Mouse (Mus musculus): ENCODE measurements around the gene Abhd17b. TPM values are rescaled to one million over a fixed set of nuclear protein-coding genes. Genes with fewer than 3 reads are reported as not detected.

The Abhd17b gene
- polyA plus RNA-seq (2014; fragmentation: Nextera tagmentation; extraction: Ambion mirVana) = 17.7 and 18.3 TPM in 2 replicates

DNA sequence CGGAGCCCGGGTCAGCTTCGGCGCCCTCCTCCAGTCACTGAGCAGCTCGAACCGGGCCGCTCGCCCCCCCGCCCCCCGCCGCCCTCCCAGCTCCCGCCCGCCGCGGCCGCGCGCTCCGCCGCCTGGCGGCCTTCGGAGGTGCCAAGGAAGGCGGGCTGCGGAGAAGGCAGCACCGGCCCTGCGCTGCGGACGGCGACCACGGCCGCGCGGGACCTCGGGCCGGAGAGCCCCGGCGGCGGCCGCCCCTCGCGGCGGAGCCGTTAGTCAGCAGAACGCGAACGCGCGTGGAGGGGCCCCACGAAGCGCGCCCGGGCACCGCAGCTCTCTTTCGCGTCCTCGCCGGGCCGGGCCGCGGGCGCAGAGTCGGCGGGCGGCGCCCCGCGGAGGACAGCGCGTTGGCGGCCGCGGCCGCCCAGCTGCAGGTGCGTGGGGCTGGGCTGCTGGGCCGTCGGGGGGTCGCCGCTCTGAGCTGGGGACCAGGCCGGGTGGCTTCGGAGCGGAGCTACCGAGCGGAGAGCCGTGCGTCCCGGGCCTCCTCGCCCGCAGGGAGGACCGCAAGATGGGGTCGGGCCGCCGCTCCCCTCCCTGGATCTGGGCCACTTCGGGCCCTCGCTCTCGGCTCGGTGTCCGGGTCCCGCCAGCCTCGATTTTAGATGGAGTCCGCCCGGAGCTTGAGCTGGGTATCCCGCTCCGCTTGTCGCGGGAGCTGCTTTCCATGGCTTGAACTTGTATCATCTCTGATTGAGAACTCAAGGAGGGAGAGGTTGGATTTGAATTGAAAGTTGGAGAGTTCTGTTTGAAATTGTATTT lies at the start of gene Abhd17b:
Gene Abhd17b (plus strand): TSS at position 14 of the 810 bp plus-strand sequence.
- H3K4me1 ChIP-seq (replicated peaks; ENCODE audit: control insufficient read depth, insufficient read depth, low read length) = peaks cover 15% of the 10 kb centered on the region
- ATAC-seq (replicated peaks; ENCODE audit: low FRiP score) (peak; percentile 42), DNase-seq (ENCODE audit: low spot score) (peak; percentile 64)
- peak within 1 kb of the TSS; percentile 89 for H3K9ac ChIP-seq (ENCODE audit: low read depth, low read length)
- no peaks in the 10 kb centered on the region for H3K36me3 ChIP-seq (ENCODE audit: control insufficient read depth, insufficient read depth, low read length)
- under 1% methylated on average over 73 of the region's 105 CpGs for WGBS
- no peaks in the 10 kb centered on the region for H3K27me3 ChIP-seq (replicated peaks; ENCODE audit: control insufficient read depth, insufficient read depth, low read length)
- H3K4me2 ChIP-seq = peak within 1 kb of the TSS; percentile 89
- H3K4me3 ChIP-seq (ENCODE audit: low read depth, low read length) = peak within 1 kb of the TSS; percentile 93
- H3K9me3 ChIP-seq (ENCODE audit: control insufficient read depth, low read length) = no peaks in the 10 kb centered on the region
- peak within 1 kb of the TSS; percentile 95 for H3K27ac ChIP-seq (ENCODE audit: low read depth, low read length)

GRCm38 (mm10) chr19:21603836-21604235 lies 49.1 kb upstream of the Abhd17b start:
- DNase-seq (ENCODE audit: low spot score) = peak; percentile 39
- Histone ChIP-seq H3K27me3 (replicated peaks; ENCODE audit: control insufficient read depth, insufficient read depth, low read length) (no peaks in the 10 kb centered on the region), H3K27ac (ENCODE audit: low read depth, low read length) (0 out of 2 replicates have a peak overlapping the region, but pooled peaks have one; percentile 25), H3K9ac (ENCODE audit: low read depth, low read length) (no peak overlapping the region), H3K4me3 (ENCODE audit: low read depth, low read length) (no peak overlapping the region), H3K4me1 (replicated peaks; ENCODE audit: control insufficient read depth, insufficient read depth, low read length) (peaks cover 12% of the 10 kb centered on the region; the same call in 1 of the 2 replicates), H3K9me3 (ENCODE audit: control insufficient read depth, low read length) (no peaks in the 10 kb centered on the region), H3K4me2 (no peak overlapping the region), H3K36me3 (ENCODE audit: control insufficient read depth, insufficient read depth, low read length) (no peaks in the 10 kb centered on the region)
- WGBS = 29% methylated on average over 3 of the region's 3 CpGs
- ATAC-seq (replicated peaks; ENCODE audit: low FRiP score) = no peak

- no peaks in the 10 kb centered on the region for H3K36me3 ChIP-seq (ENCODE audit: control insufficient read depth, insufficient read depth, low read length)
- WGBS = 84% methylated on average over 3 of the region's 3 CpGs
- H3K9me3 ChIP-seq (ENCODE audit: control insufficient read depth, low read length) = no peaks in the 10 kb centered on the region
- no peaks in the 10 kb centered on the region for H3K27me3 ChIP-seq (replicated peaks; ENCODE audit: control insufficient read depth, insufficient read depth, low read length)
- no peak overlapping the region for H3K27ac ChIP-seq (ENCODE audit: low read depth, low read length)
- ATAC-seq (replicated peaks; ENCODE audit: low FRiP score) (no peak; the same call in 1 of the 2 replicates), DNase-seq (ENCODE audit: low spot score) (no peak)
- H3K4me1 ChIP-seq (replicated peaks; ENCODE audit: control insufficient read depth, insufficient read depth, low read length) = peaks cover 5% of the 10 kb centered on the region; the same call in 1 of the 2 replicates
- H3K4me2 ChIP-seq = no peak overlapping the region
- H3K4me3 ChIP-seq (ENCODE audit: low read depth, low read length) = no peak overlapping the region
- no peak overlapping the region for H3K9ac ChIP-seq (ENCODE audit: low read depth, low read length)
These were observed 47.7 kb upstream of the Abhd17b start for GRCm38 (mm10) chr19:21605294-21605693.

DNA sequence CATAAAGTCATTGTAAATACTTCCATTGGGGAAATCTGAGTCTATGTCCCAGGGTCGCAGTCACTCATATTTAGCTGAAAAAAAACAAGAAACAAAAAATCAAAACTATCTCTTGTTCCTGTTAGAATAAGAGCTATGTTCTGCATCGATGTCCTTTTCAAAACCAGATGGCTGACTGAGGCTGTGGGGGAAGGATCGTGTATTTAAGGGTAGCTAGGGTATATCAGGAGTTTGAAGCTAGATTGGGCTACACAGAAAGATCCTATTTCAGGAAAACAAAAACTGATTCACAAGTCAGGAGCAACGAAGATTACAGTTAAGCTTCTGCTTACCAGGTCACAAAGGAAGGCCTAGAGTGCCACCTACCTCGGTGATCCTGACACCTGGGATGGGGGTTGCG lies 42.7 kb upstream of the Abhd17b start:
- 76% methylated on average over 6 of the region's 6 CpGs for WGBS
- Histone ChIP-seq H3K4me1 (replicated peaks; ENCODE audit: control insufficient read depth, insufficient read depth, low read length) (no peaks in the 10 kb centered on the region), H3K27ac (ENCODE audit: low read depth, low read length) (no peak overlapping the region), H3K27me3 (replicated peaks; ENCODE audit: control insufficient read depth, insufficient read depth, low read length) (no peaks in the 10 kb centered on the region), H3K4me3 (ENCODE audit: low read depth, low read length) (no peak overlapping the region), H3K36me3 (ENCODE audit: control insufficient read depth, insufficient read depth, low read length) (no peaks in the 10 kb centered on the region), H3K9ac (ENCODE audit: low read depth, low read length) (no peak overlapping the region), H3K4me2 (no peak overlapping the region), H3K9me3 (ENCODE audit: control insufficient read depth, low read length) (no peaks in the 10 kb centered on the region)
- ATAC-seq (replicated peaks; ENCODE audit: low FRiP score) (no peak), DNase-seq (ENCODE audit: low spot score) (no peak)

DNA sequence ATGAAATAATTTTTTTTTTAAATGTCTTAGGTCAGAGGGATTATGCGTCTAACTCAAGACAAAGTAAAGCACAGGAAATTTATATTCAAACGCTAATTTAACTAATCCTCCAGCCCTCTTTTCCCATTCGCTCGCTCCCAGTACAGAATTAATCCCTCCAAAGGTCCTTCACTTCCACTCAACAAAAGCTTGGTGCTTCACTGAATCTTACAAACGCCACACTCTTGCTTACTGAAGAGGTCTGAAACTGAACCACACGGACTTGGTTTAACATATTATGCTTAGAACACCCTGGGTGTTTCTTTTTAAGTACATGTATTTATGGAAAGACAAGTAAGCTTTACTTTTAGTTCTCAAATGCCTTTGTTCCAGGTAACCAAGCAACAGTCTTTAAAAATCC lies 41.7 kb upstream of the Abhd17b start:
- H3K4me3 ChIP-seq (ENCODE audit: low read depth, low read length) = no peak overlapping the region
- no peaks in the 10 kb centered on the region for H3K27me3 ChIP-seq (replicated peaks; ENCODE audit: control insufficient read depth, insufficient read depth, low read length)
- no peaks in the 10 kb centered on the region for H3K4me1 ChIP-seq (replicated peaks; ENCODE audit: control insufficient read depth, insufficient read depth, low read length)
- ATAC-seq (replicated peaks; ENCODE audit: low FRiP score) (no peak), DNase-seq (ENCODE audit: low spot score) (no peak)
- 70% methylated on average over 6 of the region's 6 CpGs for WGBS
- no peak overlapping the region for H3K4me2 ChIP-seq
- no peak overlapping the region for H3K9ac ChIP-seq (ENCODE audit: low read depth, low read length)
- no peaks in the 10 kb centered on the region for H3K9me3 ChIP-seq (ENCODE audit: control insufficient read depth, low read length)
- H3K27ac ChIP-seq (ENCODE audit: low read depth, low read length) = no peak overlapping the region
- no peaks in the 10 kb centered on the region for H3K36me3 ChIP-seq (ENCODE audit: control insufficient read depth, insufficient read depth, low read length)

- no peaks in the 10 kb centered on the region for H3K36me3 ChIP-seq (ENCODE audit: control insufficient read depth, insufficient read depth, low read length)
- H3K27ac ChIP-seq (ENCODE audit: low read depth, low read length) = no peak overlapping the region
- H3K4me1 ChIP-seq (replicated peaks; ENCODE audit: control insufficient read depth, insufficient read depth, low read length) = no peaks in the 10 kb centered on the region
- H3K9ac ChIP-seq (ENCODE audit: low read depth, low read length) = no peak overlapping the region
- H3K27me3 ChIP-seq (replicated peaks; ENCODE audit: control insufficient read depth, insufficient read depth, low read length) = no peaks in the 10 kb centered on the region
- no peaks in the 10 kb centered on the region for H3K9me3 ChIP-seq (ENCODE audit: control insufficient read depth, low read length)
- ATAC-seq (replicated peaks; ENCODE audit: low FRiP score) = no peak
- H3K4me3 ChIP-seq (ENCODE audit: low read depth, low read length) = no peak overlapping the region
- H3K4me2 ChIP-seq = no peak overlapping the region
- WGBS = 84% methylated on average over 9 of the region's 9 CpGs
- DNase-seq (ENCODE audit: low spot score) = no peak
These were observed 41.0 kb upstream of the Abhd17b start for GRCm38 (mm10) chr19:21611725-21612575.

- no peak overlapping the region for H3K4me2 ChIP-seq
- H3K27me3 ChIP-seq (replicated peaks; ENCODE audit: control insufficient read depth, insufficient read depth, low read length) = no peaks in the 10 kb centered on the region
- ATAC-seq (replicated peaks; ENCODE audit: low FRiP score) (no peak), DNase-seq (ENCODE audit: low spot score) (no peak)
- H3K36me3 ChIP-seq (ENCODE audit: control insufficient read depth, insufficient read depth, low read length) = no peaks in the 10 kb centered on the region; the same call in 1 of the 2 replicates
- 78% methylated on average over 3 of the region's 3 CpGs for WGBS
- H3K27ac ChIP-seq (ENCODE audit: low read depth, low read length) = no peak overlapping the region
- H3K4me3 ChIP-seq (ENCODE audit: low read depth, low read length) = no peak overlapping the region
- no peaks in the 10 kb centered on the region for H3K9me3 ChIP-seq (ENCODE audit: control insufficient read depth, low read length)
- no peak overlapping the region for H3K9ac ChIP-seq (ENCODE audit: low read depth, low read length)
- H3K4me1 ChIP-seq (replicated peaks; ENCODE audit: control insufficient read depth, insufficient read depth, low read length) = no peaks in the 10 kb centered on the region
These were observed 37.2 kb upstream of the Abhd17b start for GRCm38 (mm10) chr19:21615801-21616200.

- 0 out of 2 replicates have a peak, but pooled peaks have one; percentile 20 for ATAC-seq (replicated peaks; ENCODE audit: low FRiP score)
- Histone ChIP-seq H3K9me3 (ENCODE audit: control insufficient read depth, low read length) (no peaks in the 10 kb centered on the region), H3K4me2 (no peak overlapping the region), H3K4me1 (replicated peaks; ENCODE audit: control insufficient read depth, insufficient read depth, low read length) (peaks cover 5% of the 10 kb centered on the region; the same call in 1 of the 2 replicates), H3K27me3 (replicated peaks; ENCODE audit: control insufficient read depth, insufficient read depth, low read length) (no peaks in the 10 kb centered on the region), H3K36me3 (ENCODE audit: control insufficient read depth, insufficient read depth, low read length) (no peaks in the 10 kb centered on the region), H3K4me3 (ENCODE audit: low read depth, low read length) (no peak overlapping the region), H3K9ac (ENCODE audit: low read depth, low read length) (no peak overlapping the region), H3K27ac (ENCODE audit: low read depth, low read length) (no peak overlapping the region)
- 81% methylated on average over 3 of the region's 3 CpGs for WGBS
- no peak for DNase-seq (ENCODE audit: low spot score)
These were observed 29.4 kb upstream of the Abhd17b start for GRCm38 (mm10) chr19:21623410-21624147.
